In the genomic region with DNA sequence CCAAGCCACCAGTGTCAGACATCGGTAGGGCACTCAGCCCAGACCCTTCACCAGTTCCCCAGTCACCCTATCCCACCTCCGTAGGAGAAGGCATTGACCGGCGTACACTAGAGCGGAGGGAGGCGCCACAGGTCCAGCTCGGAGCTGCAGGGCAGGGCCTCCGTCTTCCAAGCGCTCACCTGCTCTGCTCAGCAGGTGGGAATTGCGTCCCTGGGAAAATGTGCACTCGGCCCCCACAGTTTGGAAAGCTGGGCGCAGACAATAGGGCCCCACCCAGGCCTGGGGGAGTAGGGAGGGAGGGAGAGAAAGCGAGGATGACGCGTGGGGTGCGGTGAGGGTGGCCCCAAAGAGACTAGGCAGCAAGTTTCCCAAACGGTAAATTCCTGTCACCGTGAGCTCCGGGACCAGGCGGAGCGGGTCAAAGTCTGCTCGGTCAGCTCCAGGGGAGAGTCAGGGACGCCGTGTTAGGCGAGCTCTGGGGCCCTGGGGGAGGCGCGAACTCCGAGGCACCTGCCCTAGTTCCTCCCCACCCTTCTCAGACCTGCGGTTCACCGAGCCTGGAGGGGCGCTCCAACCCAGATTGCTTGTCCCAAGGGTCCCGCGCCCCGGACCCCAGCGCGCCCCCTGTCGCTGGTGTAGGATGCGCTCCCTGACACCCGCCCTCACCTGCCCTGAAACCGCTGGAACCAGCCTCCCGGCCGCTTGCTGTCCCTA, we compare ENCODE assay signal across 8 mouse cellular contexts. TPM values are rescaled to one million over a fixed set of nuclear protein-coding genes. Genes with fewer than 3 reads are reported as not detected.
A peak's percentile ranks its signal among the peaks of the same experiment; 100 is the strongest.
DNase-seq lines count a peak whose midpoint lies in the region; ATAC-seq lines count a peak whose summit lies in the region.

No protein-coding gene starts in this region.

- peak overlapping the region; percentile 78 for H3K4me2 ChIP-seq in embryonic facial prominence, embryonic 11.5 days (ENCODE audit: low read depth, low read length)
- peak overlapping the region; percentile 64 for H3K4me2 ChIP-seq in limb, embryonic 11.5 days (ENCODE audit: low read depth, severe bottlenecking)
- peak overlapping the region; percentile 59 for H3K4me2 ChIP-seq in midbrain, embryonic 12.5 days (replicated peaks)

- 0 out of 2 replicates have a peak overlapping the region, but pooled peaks have one; percentile 1 for H3K27ac ChIP-seq in embryonic facial prominence, embryonic 11.5 days (replicated peaks; ENCODE audit: low read depth, low read length)
- H3K27ac ChIP-seq in limb, embryonic 11.5 days (replicated peaks; ENCODE audit: low read depth, low read length): no peak overlapping the region
- peak overlapping the region; percentile 56; the same call in 1 of the 2 replicates for H3K27ac ChIP-seq in midbrain, embryonic 12.5 days (replicated peaks)

- no peak for ATAC-seq in embryonic facial prominence, embryonic 11.5 days (replicated peaks; ENCODE audit: insufficient number of reproducible peaks, low FRiP score, low TSS enrichment, low read depth)
- ATAC-seq in limb, embryonic 11.5 days (ENCODE audit: insufficient number of reproducible peaks, low FRiP score, low TSS enrichment, low read depth): peak; percentile 50; the same call in 1 of the 2 replicates
- ATAC-seq in midbrain, embryonic 12.5 days (ENCODE audit: low FRiP score, low read depth): peak; percentile 45

- peaks cover 4% of the 10 kb centered on the region; the same call in 1 of the 2 replicates for H3K4me1 ChIP-seq in embryonic facial prominence, embryonic 11.5 days (ENCODE audit: control insufficient read depth, insufficient read depth, low read length)
- peaks cover 5% of the 10 kb centered on the region; the same call in 1 of the 2 replicates for H3K4me1 ChIP-seq in limb, embryonic 11.5 days (ENCODE audit: control insufficient read depth, insufficient read depth, low read length)
- H3K4me1 ChIP-seq in midbrain, embryonic 12.5 days: peaks cover 25% of the 10 kb centered on the region

- peak overlapping the region; percentile 73 for H3K9ac ChIP-seq in embryonic facial prominence, embryonic 11.5 days (replicated peaks; ENCODE audit: low read length)
- H3K9ac ChIP-seq in limb, embryonic 11.5 days (ENCODE audit: low read length): peak overlapping the region; percentile 64
- peak overlapping the region; percentile 78 for H3K9ac ChIP-seq in midbrain, embryonic 12.5 days (replicated peaks)

- intact Hi-C loops in heart, postnatal 25 days (cut with DNase I): no loop called here

- H3K9me3 ChIP-seq in embryonic facial prominence, embryonic 11.5 days (replicated peaks; ENCODE audit: control insufficient read depth, low read length): no peaks in the 10 kb centered on the region
- H3K9me3 ChIP-seq in limb, embryonic 11.5 days (ENCODE audit: control insufficient read depth, low read length): no peaks in the 10 kb centered on the region
- H3K9me3 ChIP-seq in midbrain, embryonic 12.5 days: no peaks in the 10 kb centered on the region

- 4% methylated on average over 42 of the region's 42 CpGs for WGBS in embryonic facial prominence, embryonic 11.5 days
- 4% methylated on average over 42 of the region's 42 CpGs for WGBS in limb, embryonic 11.5 days
- WGBS in midbrain, embryonic 12.5 days: 2% methylated on average over 36 of the region's 42 CpGs

- H3K27me3 ChIP-seq in embryonic facial prominence, embryonic 11.5 days (ENCODE audit: control insufficient read depth, insufficient read depth, low read length): peaks cover 2% of the 10 kb centered on the region; the same call in 1 of the 2 replicates
- no peaks in the 10 kb centered on the region for H3K27me3 ChIP-seq in limb, embryonic 11.5 days (ENCODE audit: control insufficient read depth, insufficient read depth, low read length)
- peaks cover 41% of the 10 kb centered on the region for H3K27me3 ChIP-seq in midbrain, embryonic 12.5 days

- DNase-seq in right cerebral cortex, postnatal 10 days (ENCODE audit: low spot score in 2 of 2): peak; percentile 44 to 52
- DNase-seq in right cerebral cortex, postnatal 14 days: no peak
- no peak for DNase-seq in embryonic facial prominence, embryonic 11.5 days (ENCODE audit: low spot score)
- DNase-seq in heart, postnatal 25 days (ENCODE audit: low spot score): peak; percentile 42
- peak; percentile 47 for DNase-seq in limb, embryonic 11.5 days (ENCODE audit: low spot score)
- peak; percentile 67 for DNase-seq in yolk sac, embryonic 10.5 days (ENCODE audit: low spot score)
- no peak for DNase-seq in ovary, adult 18-20 months (ENCODE audit: low spot score)

- no peaks in the 10 kb centered on the region for H3K36me3 ChIP-seq in embryonic facial prominence, embryonic 11.5 days (replicated peaks; ENCODE audit: control insufficient read depth, insufficient read depth, low read depth, low read length)
- H3K36me3 ChIP-seq in limb, embryonic 11.5 days (ENCODE audit: control insufficient read depth, insufficient read depth, low read length): no peaks in the 10 kb centered on the region
- no peaks in the 10 kb centered on the region for H3K36me3 ChIP-seq in midbrain, embryonic 12.5 days

- peak overlapping the region; percentile 66 for H3K4me3 ChIP-seq in embryonic facial prominence, embryonic 11.5 days (ENCODE audit: low read depth, low read length)
- H3K4me3 ChIP-seq in limb, embryonic 11.5 days (ENCODE audit: low read depth, low read length): peak overlapping the region; percentile 48
- peak overlapping the region; percentile 64 for H3K4me3 ChIP-seq in midbrain, embryonic 12.5 days

RNA-seq across cellular contexts. Expression of a gene that starts 0.5 kb away (rescaled TPM):
- polyA plus RNA-seq in embryonic facial prominence, embryonic 11.5 days (2014; fragmentation: Nextera tagmentation; extraction: Ambion mirVana): 31.8 and 37.4 TPM in 2 replicates
- total RNA-seq in heart, postnatal 25 days (2021): 100 to 1,000 TPM; 239 to 247 TPM
- polyA plus RNA-seq in limb, embryonic 11.5 days (2014; fragmentation: Nextera tagmentation; extraction: Ambion mirVana): 29.8 and 32.3 TPM in 2 replicates
- polyA plus RNA-seq in midbrain, embryonic 12.5 days (2016; fragmentation: Nextera tagmentation; extraction: Ambion mirVana): 46.4 and 53.8 TPM in 2 replicates

RNA-seq across cellular contexts. Expression of a gene that starts 17.6 kb away (rescaled TPM):
- polyA plus RNA-seq in embryonic facial prominence, embryonic 11.5 days (2014; fragmentation: Nextera tagmentation; extraction: Ambion mirVana): 33.0 and 37.1 TPM in 2 replicates
- 10 to 100 TPM; 15.4 to 15.8 TPM for total RNA-seq in heart, postnatal 25 days (2021)
- 36.7 and 40.2 TPM in 2 replicates for polyA plus RNA-seq in limb, embryonic 11.5 days (2014; fragmentation: Nextera tagmentation; extraction: Ambion mirVana)
- 19.7 and 25.4 TPM in 2 replicates for polyA plus RNA-seq in midbrain, embryonic 12.5 days (2016; fragmentation: Nextera tagmentation; extraction: Ambion mirVana)

RNA-seq across cellular contexts. Expression of a gene that starts 18.5 kb away (rescaled TPM):
- polyA plus RNA-seq in embryonic facial prominence, embryonic 11.5 days (2014; fragmentation: Nextera tagmentation; extraction: Ambion mirVana): 60.0 and 69.4 TPM in 2 replicates
- total RNA-seq in heart, postnatal 25 days (2021): 10 to 100 TPM; 12.2 to 14.4 TPM
- polyA plus RNA-seq in limb, embryonic 11.5 days (2014; fragmentation: Nextera tagmentation; extraction: Ambion mirVana): 81.3 and 85.4 TPM in 2 replicates
- 44.5 and 48.0 TPM in 2 replicates for polyA plus RNA-seq in midbrain, embryonic 12.5 days (2016; fragmentation: Nextera tagmentation; extraction: Ambion mirVana)

RNA-seq across cellular contexts. Expression of a gene that starts 41.1 kb away (rescaled TPM):
- polyA plus RNA-seq in embryonic facial prominence, embryonic 11.5 days (2014; fragmentation: Nextera tagmentation; extraction: Ambion mirVana): 5.5 and 6.2 TPM in 2 replicates
- total RNA-seq in heart, postnatal 25 days (2021): 1 to 10 TPM in 1 of 2 experiments, under 1 TPM in 1; 0.83 to 1.2 TPM
- 0.38 and 0.39 TPM in 2 replicates for polyA plus RNA-seq in limb, embryonic 11.5 days (2014; fragmentation: Nextera tagmentation; extraction: Ambion mirVana)
- 72.8 and 86.6 TPM in 2 replicates for polyA plus RNA-seq in midbrain, embryonic 12.5 days (2016; fragmentation: Nextera tagmentation; extraction: Ambion mirVana)

RNA-seq across cellular contexts. Expression of a gene that starts 44.6 kb away (rescaled TPM):
- 136 and 145 TPM in 2 replicates for polyA plus RNA-seq in embryonic facial prominence, embryonic 11.5 days (2014; fragmentation: Nextera tagmentation; extraction: Ambion mirVana)
- 10 to 100 TPM; 30.2 to 33.3 TPM for total RNA-seq in heart, postnatal 25 days (2021)
- 157 and 160 TPM in 2 replicates for polyA plus RNA-seq in limb, embryonic 11.5 days (2014; fragmentation: Nextera tagmentation; extraction: Ambion mirVana)
- polyA plus RNA-seq in midbrain, embryonic 12.5 days (2016; fragmentation: Nextera tagmentation; extraction: Ambion mirVana): 93.9 and 100.0 TPM in 2 replicates

Comparison
In these comparisons a context has a peak if more than half of its experiments do, and no peak if none do; other contexts are left out.
1. DNase-seq: peak in right cerebral cortex, postnatal 10 days (2 of 2), heart, postnatal 25 days (single experiment), limb, embryonic 11.5 days (single experiment) and yolk sac, embryonic 10.5 days (single experiment); none in right cerebral cortex, postnatal 14 days (single experiment), embryonic facial prominence, embryonic 11.5 days (single experiment) and ovary, adult 18-20 months (single experiment).
2. Peak in every context shown above with its lines, with median percentiles within 50 percentile points of each other: H3K4me2 ChIP-seq, H3K4me3 ChIP-seq and H3K9ac ChIP-seq.